Mouse (Mus musculus) heart, adult 2 months (tissue): Measurements from ENCODE around the gene Dusp9.

Source experiments
- CTCF ChIP-seq: fragments of 200-600 bp; IDR thresholded peaks from 2 replicates; pipeline ENCODE4 v1.8.1; 2022; ENCODE audit warnings: antibody characterized with exemption, mild to moderate bottlenecking, moderate library complexity
- EP300 ChIP-seq: fragments of 200-500 bp; IDR thresholded peaks from 2 replicates; pipeline ENCODE4 v1.6.1; 2011; ENCODE audit warnings: low read depth, low read length, control low read depth; ENCODE audit not compliant: insufficient read depth
- POLR2A ChIP-seq: fragments of 200-500 bp; IDR thresholded peaks from 2 replicates; pipeline ENCODE4 v1.6.1; 2011; ENCODE audit warnings: mild to moderate bottlenecking, low read depth, low read length, control low read depth; ENCODE audit not compliant: insufficient read depth

- no peak for TF ChIP-seq CTCF
- no peak for TF ChIP-seq POLR2A
- no peak for TF ChIP-seq EP300
Measured at GRCm38 (mm10) chrX:73639901-73640469, 766 bp downstream of the Dusp9 start.
